Mouse (Mus musculus): ENCODE results near the gene Gm20422.

Gm20422 gene

DNA sequence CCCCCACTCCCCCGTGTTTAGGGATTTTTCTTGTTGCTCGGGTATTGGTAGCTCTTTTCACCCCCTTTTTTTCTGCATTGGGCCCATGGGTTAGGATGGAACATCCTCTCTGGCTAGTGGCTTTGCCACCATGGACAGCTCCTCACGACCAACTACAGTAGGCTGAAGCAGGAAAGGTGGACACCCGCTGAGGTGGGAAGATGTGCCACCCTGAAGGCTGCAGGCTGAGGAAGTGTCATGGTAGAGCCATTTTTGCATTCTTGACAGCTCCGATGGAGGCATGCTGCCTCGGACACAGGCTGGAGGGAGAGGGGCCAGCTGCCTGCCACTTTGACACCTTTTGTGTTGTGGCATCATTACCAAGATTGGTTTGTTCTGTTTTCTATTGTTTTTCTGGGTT lies 72.9 kb downstream of the Gm20422 start:
- DNase-seq = peak in 1 of 2 experiments; percentile 38

Data from kidney, postnatal 36 days (tissue).